Mouse (Mus musculus) Patski (cell line): ENCODE results near the gene Cyct. TPM values are rescaled to one million over a fixed set of nuclear protein-coding genes. Genes with fewer than 3 reads are reported as not detected.
A peak's percentile ranks its signal among the peaks of the same experiment; 100 is the strongest.

Source experiments
- ATAC-seq: fragments of 100-300 bp; one replicate; pipeline ENCODE4 v1.8.0; 2021
- CTCF ChIA-PET: fragments of 350-600 bp; sonication (Branson Sonifier 250); formaldehyde crosslinking; loops from one replicate; lab custom pipeline; 2022; ENCODE audit warnings: inconsistent platforms; lab: Charles Lee
- POLR2A ChIA-PET: fragments of 350-600 bp; sonication (Branson Sonifier 250); formaldehyde crosslinking; loops from one replicate; lab custom pipeline; 2022; ENCODE audit warnings: antibody characterized with exemption, inconsistent platforms; lab: Charles Lee
- DNase-seq: peaks from one replicate; pipeline ENCODE4 v3.0.0-alpha.2; 2011; ENCODE audit warnings: low read depth, low spot score
- H3K27me3 ChIP-seq: fragments of 371-371 bp; one replicate; pipeline ENCODE4 v1.5.1; 2021
- CTCF ChIP-seq: fragments of 100-300 bp; IDR thresholded peaks from one replicate; pipeline ENCODE4 v1.5.1; 2021
- in situ Hi-C: fragments of 300-500 bp; cut with MboI; formaldehyde crosslinking; loops from 3 replicates; pipeline ENCODE4 v1.11.1; 2018; ENCODE audit warnings: low pct_unique_long_range_greater_than_20kb, mixed read lengths
- polyA plus RNA-seq: library from polyadenylated mRNA; unstranded; gene quantifications from one replicate; pipeline ENCODE4 v1.2.3, GENCODE M21; 2021

Gene Cyct
- polyA plus RNA-seq: not detected

DNA sequence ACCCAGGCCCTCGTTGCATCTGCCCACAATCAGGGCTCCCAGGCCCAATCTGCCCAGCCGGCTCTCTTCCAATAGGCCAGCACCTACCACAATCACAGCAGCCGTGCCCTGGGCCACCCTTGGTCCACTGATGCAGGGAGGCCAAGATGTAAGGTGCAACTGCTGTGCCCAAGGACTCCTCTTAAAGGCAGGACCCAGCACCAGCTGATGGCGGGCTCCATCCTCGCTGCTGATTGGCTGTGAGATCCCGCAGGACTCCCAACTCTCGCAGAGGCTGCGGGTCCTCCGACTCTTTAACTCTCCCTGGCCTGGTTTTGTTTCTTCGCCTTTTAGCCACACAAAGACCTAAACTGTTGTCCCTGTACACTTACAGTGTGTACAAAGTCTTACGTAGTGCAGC is at the start of gene Cyct:
Cyct (minus strand) TSS at position 225 of the 400 bp plus-strand sequence.
- H3K27me3 ChIP-seq: no peaks in the 10 kb centered on the region
- ChIA-PET POLR2A (no interaction called here), CTCF (no interaction called here)
- no peak for DNase-seq
- ATAC-seq: no peak
- TF ChIP-seq CTCF: no peak
- in situ Hi-C loops: loop anchor here (5.0 kb wide), 2 partner anchors 108 to 233 kb away; no protein-coding TSS in a partner anchor

DNA sequence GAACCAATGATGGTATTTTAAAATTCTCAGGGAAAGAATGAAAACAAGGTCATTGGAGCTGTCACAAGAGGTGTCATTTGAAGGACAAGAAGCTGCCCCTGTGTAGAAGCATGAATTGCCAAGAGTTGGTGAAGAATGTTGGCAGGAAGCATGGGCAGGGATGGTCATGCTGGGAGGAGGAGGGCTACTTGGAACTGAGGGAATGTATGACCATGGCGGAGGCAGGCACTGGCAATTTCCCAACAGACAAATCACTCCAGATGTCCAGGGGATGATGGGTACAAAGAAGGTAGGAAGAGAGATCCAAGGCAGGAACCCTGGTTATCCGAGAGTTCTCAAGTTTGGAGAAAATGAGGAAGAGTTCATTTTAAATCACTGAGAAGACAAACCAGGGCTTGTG is 49.7 kb upstream of the Cyct start:
- no peak for TF ChIP-seq CTCF
- H3K27me3 ChIP-seq: peaks cover 4% of the 10 kb centered on the region
- DNase-seq (no peak), ATAC-seq (no peak)
- ChIA-PET POLR2A (no interaction called here), CTCF (no interaction called here)
- in situ Hi-C loops: loop anchor here (10.0 kb wide), 1 partner anchor 205 kb away; no protein-coding TSS in a partner anchor

DNA sequence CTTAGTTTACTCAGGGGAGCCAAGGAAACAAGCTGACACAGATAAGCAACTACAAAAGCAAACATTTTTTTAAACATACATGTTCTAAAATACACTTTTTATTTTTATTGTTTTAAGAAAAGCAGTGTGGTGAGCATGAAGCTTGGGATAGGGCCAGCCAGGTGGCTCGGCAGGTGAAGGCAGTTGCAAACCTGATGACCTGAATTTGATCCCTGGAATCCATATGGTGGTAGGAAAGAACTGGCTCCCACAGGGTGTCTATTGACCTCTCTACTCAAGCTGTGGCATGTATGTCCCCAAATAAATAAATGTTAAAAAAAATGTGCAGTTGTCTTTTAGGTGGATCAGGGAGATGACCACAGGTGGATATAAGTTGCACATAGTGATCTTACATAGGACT is 49.3 kb upstream of the Cyct start:
- ChIA-PET POLR2A (no interaction called here), CTCF (no interaction called here)
- peaks cover 8% of the 10 kb centered on the region for H3K27me3 ChIP-seq
- DNase-seq (no peak), ATAC-seq (no peak)
- no peak for TF ChIP-seq CTCF
- in situ Hi-C loops: loop anchor here (10.0 kb wide), 1 partner anchor 205 kb away; no protein-coding TSS in a partner anchor

DNA sequence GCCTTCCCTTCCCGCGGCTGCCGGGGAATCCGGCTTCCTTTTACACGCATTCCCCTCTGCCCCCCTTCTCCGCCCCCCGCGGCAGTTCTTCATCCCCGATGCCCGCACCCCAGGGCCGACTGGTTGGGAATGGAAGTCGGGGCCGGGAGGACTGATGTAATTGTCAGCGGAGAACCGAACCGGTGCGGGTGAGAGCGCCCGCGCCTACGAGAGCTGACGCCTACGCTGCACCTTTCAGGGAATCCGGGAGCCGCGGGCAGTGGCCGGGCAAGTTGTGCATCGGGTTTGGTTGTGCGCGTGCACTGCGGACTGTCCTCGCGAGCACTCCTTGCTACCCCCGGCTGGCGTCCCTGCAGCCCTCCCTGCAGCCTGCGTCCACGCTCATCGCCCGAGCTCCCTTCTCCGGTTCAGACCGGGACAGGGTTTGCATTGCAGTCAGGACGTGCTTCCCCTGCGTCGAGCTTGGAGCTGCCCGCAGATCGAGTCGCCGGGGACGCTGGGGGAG is 46.7 kb upstream of the Cyct start:
- H3K27me3 ChIP-seq: peaks cover 13% of the 10 kb centered on the region
- CTCF ChIA-PET: interaction anchor here (1.3 to 2.4 kb wide), 3 partner anchors 11 to 215 kb away, joined by 3 to 10 read pairs (median 4); no protein-coding TSS in a partner anchor
- in situ Hi-C loops: loop anchor here (10.0 kb wide), 1 partner anchor 208 kb away; no protein-coding TSS in a partner anchor
- POLR2A ChIA-PET: no interaction called here
- no peak for TF ChIP-seq CTCF
- ATAC-seq: peak; percentile 64
- no peak for DNase-seq

DNA sequence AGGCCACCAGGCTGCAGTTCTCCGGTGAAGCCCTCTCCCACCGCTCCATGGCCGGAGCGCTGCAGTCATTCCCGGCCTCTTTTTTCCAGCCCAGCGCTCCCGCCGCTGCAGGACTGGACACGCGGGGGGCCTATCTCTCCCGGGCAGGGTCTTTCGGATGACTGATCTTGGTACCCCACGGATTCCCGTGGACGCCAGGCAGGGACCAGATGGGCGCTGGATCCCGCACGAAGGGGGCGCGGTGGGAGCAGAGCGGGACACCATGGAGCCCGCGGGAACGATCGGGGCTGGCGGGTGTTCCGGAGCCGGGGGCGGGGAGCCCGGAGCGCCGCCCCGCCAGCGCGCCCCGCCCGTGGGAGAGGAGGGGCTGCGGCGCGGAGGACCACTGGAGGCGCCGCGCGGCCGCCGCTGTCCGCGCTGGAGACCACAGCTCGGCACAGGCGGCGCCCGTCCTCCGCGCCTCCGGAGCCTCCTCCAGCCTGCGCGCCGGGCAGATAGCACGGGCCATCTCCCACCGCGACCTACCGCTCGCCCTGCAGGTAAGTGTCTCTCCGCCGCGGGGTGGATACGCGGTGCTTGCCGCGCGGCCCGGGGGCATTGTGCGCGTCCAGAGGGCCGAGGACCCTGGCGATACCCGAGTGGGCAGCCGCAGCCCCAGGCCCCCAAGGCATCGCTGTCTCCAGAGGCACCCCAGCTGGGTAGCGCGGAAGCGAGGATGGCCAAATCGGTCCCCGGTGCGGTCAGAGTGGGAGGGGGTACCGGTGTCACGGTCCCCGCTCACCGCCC is 46.1 kb upstream of the Cyct start, which contains the start of gene Osbpl6:
Osbpl6 (plus strand) TSS at position 358 of the 786 bp plus-strand sequence.
- ATAC-seq: peak; percentile 91
- ChIA-PET POLR2A (interaction anchor here (1.2 kb wide), 1 partner anchor 212 kb away, joined by 3 read pairs; no protein-coding TSS in a partner anchor), CTCF (interaction anchor here (1.3 to 2.4 kb wide), 4 partner anchors 10 to 215 kb away, joined by 3 to 10 read pairs (median 6); no protein-coding TSS in a partner anchor)
- peaks cover 13% of the 10 kb centered on the region for H3K27me3 ChIP-seq
- in situ Hi-C loops: loop anchor here (10.0 kb wide), 1 partner anchor 208 kb away; no protein-coding TSS in a partner anchor
- peak; percentile 62 for TF ChIP-seq CTCF
- no peak for DNase-seq

DNA sequence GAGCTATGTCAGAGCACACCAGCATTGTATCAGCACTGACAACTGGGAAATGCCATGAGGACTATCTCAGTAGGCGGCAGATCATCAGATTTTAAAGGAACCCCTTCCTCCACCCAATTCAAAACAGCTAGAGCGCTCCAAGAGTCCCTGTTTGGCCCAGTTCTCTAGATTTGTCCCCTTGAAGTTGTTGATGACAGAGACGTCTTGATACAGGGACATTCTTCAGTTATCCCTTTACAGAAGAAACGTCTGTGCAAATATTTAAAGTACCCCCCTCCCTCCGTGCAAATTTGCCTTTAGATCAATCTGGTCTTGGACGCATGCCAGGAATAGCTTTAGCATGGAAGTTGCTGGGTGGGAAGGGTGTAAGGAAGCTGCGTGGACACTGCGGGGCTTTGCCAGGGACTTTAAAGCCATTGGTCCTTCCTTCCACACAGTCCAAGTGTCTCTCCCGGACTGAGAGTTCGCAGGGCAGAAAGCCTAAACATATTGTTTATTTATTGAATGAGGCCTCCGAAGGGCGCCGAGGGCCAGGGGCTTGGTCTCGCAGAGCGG is 45.4 kb upstream of the Cyct start:
- ChIA-PET CTCF (interaction anchor here (1.3 to 2.4 kb wide), 3 partner anchors 11 to 216 kb away, joined by 4 to 10 read pairs (median 7); no protein-coding TSS in a partner anchor), POLR2A (interaction anchor here (1.0 to 1.2 kb wide), 2 partner anchors 10 to 212 kb away, joined by 3 read pairs; no protein-coding TSS in a partner anchor)
- TF ChIP-seq CTCF: no peak
- ATAC-seq (no peak), DNase-seq (no peak)
- in situ Hi-C loops: loop anchor here (10.0 kb wide), 1 partner anchor 209 kb away; no protein-coding TSS in a partner anchor
- peaks cover 13% of the 10 kb centered on the region for H3K27me3 ChIP-seq

DNA sequence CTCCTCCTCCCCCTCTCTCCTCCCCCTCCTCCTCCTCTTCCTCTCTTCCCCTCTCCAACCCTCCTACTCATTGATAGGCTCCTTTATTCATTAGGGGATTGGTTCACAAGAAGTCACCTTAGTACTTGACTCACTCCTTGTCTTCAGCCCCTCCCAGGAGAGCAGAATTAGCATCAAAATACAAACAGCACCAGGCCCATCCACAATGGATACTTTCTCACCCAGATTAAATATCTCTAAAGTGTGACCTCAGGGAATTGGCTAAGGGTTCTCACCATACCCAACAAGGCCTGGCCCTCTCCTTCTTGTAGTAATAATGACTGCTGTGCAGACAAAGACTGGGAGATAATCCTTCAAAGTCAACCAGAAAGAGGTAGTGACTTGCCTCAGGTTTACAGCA is 39.9 kb upstream of the Cyct start:
- ATAC-seq (no peak), DNase-seq (no peak)
- ChIA-PET POLR2A (no interaction called here), CTCF (no interaction called here)
- in situ Hi-C loops: loop anchor here (10.0 kb wide), 1 partner anchor 215 kb away; no protein-coding TSS in a partner anchor
- H3K27me3 ChIP-seq: peaks cover 11% of the 10 kb centered on the region
- TF ChIP-seq CTCF: no peak

DNA sequence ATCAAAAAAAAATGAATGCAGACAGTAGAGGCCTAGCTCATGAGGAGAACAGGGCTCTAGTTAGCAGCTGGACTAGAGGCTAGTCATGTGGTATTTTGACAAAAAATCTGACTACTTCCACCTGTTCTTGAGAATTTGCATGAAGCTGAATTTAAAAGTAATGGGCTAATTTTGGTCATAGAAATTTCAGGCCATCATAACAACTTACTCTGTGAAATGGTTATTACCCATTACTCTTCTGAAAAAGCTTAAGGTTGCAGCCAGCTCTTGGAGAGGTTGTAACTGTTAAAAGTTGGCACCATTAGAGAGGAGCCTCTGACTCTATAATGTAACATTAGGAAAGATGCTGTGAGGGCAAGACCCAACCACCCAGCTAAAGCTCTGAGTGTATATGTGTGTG is 26.3 kb upstream of the Cyct start:
- ChIA-PET CTCF (interaction anchor here (1.0 kb wide), 1 partner anchor 19 kb away, joined by 3 read pairs; no protein-coding TSS in a partner anchor), POLR2A (interaction anchor here (0.7 kb wide), 1 partner anchor 176 kb away, joined by 5 read pairs; no protein-coding TSS in a partner anchor)
- DNase-seq: no peak
- in situ Hi-C loops: no loop called here
- ATAC-seq: no peak
- H3K27me3 ChIP-seq: no peaks in the 10 kb centered on the region
- no peak for TF ChIP-seq CTCF

DNA sequence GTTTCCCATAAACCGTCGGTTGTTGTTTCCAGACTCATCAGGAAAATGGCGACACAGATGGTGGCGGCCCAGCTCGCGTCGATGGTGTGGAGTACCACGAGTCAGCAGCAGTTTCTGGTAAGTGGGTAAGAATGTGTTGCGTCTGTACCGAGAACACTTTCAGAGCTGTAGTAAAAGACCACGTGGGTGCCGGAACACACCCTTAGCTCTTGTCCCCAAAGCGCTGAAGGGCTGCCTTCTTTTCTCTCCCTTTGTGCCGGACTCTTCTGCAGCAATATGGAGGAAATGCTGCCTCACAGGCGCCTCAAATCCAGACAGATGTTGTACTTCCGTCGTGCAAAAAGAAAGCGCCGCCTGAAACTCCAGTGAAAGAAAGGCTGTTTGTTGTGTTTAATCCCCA is 18.4 kb upstream of the Cyct start:
- no peak for TF ChIP-seq CTCF
- POLR2A ChIA-PET: interaction anchor here (0.7 kb wide), 1 partner anchor 236 kb away, joined by 3 read pairs; no protein-coding TSS in a partner anchor

More for the DNA sequence above, 18.4 kb upstream of the Cyct start:
- no peak for ATAC-seq
- in situ Hi-C loops: no loop called here
- no peak for DNase-seq
- H3K27me3 ChIP-seq: no peaks in the 10 kb centered on the region
- CTCF ChIA-PET: interaction anchor here (1.3 kb wide), 1 partner anchor 244 kb away, joined by 3 read pairs; no protein-coding TSS in a partner anchor
